Mouse (Mus musculus): ENCODE data around the gene Tmem196.

DNA sequence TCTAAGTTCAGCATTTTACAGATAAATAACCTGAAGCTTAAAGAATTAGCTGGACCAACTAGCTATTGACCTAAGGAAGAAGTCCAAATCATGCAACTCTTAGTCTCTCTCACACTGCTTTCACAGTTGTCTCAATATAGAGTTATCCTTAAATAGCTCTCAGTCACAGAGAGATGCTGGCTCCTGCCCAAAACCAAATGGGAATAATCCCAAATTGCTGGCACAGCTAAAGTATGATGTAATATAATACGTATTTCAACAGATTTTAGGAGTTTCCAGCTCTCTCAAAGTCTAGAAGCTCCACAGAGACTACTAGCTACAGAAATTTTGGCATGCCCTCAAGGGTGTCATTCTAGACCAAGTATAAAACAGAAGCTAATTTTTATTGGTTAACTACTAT is 15.1 kb downstream of the Tmem196 start:
- TF ChIP-seq CTCF (IDR thresholded peaks at IDR 0.05; ENCODE audit: low read depth, low read length) (no peak), POLR2A (IDR thresholded peaks at IDR 0.05; ENCODE audit: insufficient read depth, low read length) (no peak)
